Mouse (Mus musculus): Measurements from ENCODE around the gene Gm45021. TPM values are rescaled to one million over a fixed set of nuclear protein-coding genes. Genes with fewer than 3 reads are reported as not detected.

Gm45021 gene
- polyA plus RNA-seq, 1 experiment, result not detected

GRCm38 (mm10) chr6:48628808-48629660, 39.6 kb downstream of the Gm45021 start:
- no peak overlapping the region for H3K4me2 ChIP-seq (ENCODE audit: low read depth)
- no peak overlapping the region for H3K4me3 ChIP-seq
- H3K36me3 ChIP-seq (ENCODE audit: control insufficient read depth, insufficient read depth), result no peaks in the 10 kb centered on the region
- H3K79me2 ChIP-seq (ENCODE audit: control insufficient read depth, insufficient read depth), result no peaks in the 10 kb centered on the region
- peaks cover 17% of the 10 kb centered on the region for H3K27me3 ChIP-seq (ENCODE audit: control insufficient read depth, insufficient read depth, insufficient read length)
- TF ChIP-seq E2F4 (IDR thresholded peaks at IDR 0.05; ENCODE audit: insufficient read depth), result no peak
- no peak for TF ChIP-seq MAX (IDR thresholded peaks at IDR 0.05; ENCODE audit: low read depth)
- TF ChIP-seq POLR2A (IDR thresholded peaks at IDR 0.05; ENCODE audit: insufficient read length, low read depth), result no peak
- TF ChIP-seq TCF3 (IDR thresholded peaks at IDR 0.05; ENCODE audit: insufficient read length, low read depth), result no peak
- TF ChIP-seq CEBPB (IDR thresholded peaks at IDR 0.05; ENCODE audit: insufficient read depth, poor library complexity, severe bottlenecking), result no peak
- TF ChIP-seq MYOD1 (IDR thresholded peaks at IDR 0.05; ENCODE audit: control insufficient read depth in 1 of 3, insufficient read length in 2 of 3, low read depth in 2 of 3), result no peak
- no peak for TF ChIP-seq USF1 (IDR thresholded peaks at IDR 0.05; ENCODE audit: low read depth)
- TF ChIP-seq MYOG (IDR thresholded peaks at IDR 0.05; ENCODE audit: control insufficient read depth in 1 of 3, insufficient read depth in 1 of 3, insufficient read length in 2 of 3, low read depth in 2 of 3), result no peak
- no peak for TF ChIP-seq SRF (IDR thresholded peaks at IDR 0.05; ENCODE audit: control insufficient read depth, insufficient read length, low read depth)
- no peak for TF ChIP-seq TCF12 (IDR thresholded peaks at IDR 0.05; ENCODE audit: insufficient read depth, poor library complexity, severe bottlenecking)
- no peak for TF ChIP-seq POLR2AphosphoS2 (IDR thresholded peaks at IDR 0.05; ENCODE audit: insufficient read length, low read depth)
- TF ChIP-seq REST (IDR thresholded peaks at IDR 0.05; ENCODE audit: insufficient read depth, insufficient read length), result no peak
- H3ac ChIP-seq (ENCODE audit: control insufficient read depth, insufficient read length), result no peak overlapping the region

- Histone ChIP-seq H3K27me3 (ENCODE audit: control insufficient read depth, insufficient read depth, insufficient read length) (peaks cover 17% of the 10 kb centered on the region), H3K79me2 (ENCODE audit: control insufficient read depth, insufficient read depth) (no peaks in the 10 kb centered on the region), H3ac (ENCODE audit: control insufficient read depth, insufficient read length) (no peak overlapping the region), H3K36me3 (ENCODE audit: control insufficient read depth, insufficient read depth) (no peaks in the 10 kb centered on the region), H3K4me2 (ENCODE audit: low read depth) (no peak overlapping the region), H3K4me3 (no peak overlapping the region)
- TF ChIP-seq TCF3 (IDR thresholded peaks at IDR 0.05; ENCODE audit: insufficient read length, low read depth), result no peak
- TF ChIP-seq MYOG (IDR thresholded peaks at IDR 0.05; ENCODE audit: control insufficient read depth in 1 of 3, insufficient read depth in 1 of 3, insufficient read length in 2 of 3, low read depth in 2 of 3), result no peak
- TF ChIP-seq MYOD1 (IDR thresholded peaks at IDR 0.05; ENCODE audit: control insufficient read depth in 1 of 3, insufficient read length in 2 of 3, low read depth in 2 of 3), result no peak
- TF ChIP-seq TCF12 (IDR thresholded peaks at IDR 0.05; ENCODE audit: insufficient read depth, poor library complexity, severe bottlenecking), result no peak
- TF ChIP-seq REST (IDR thresholded peaks at IDR 0.05; ENCODE audit: insufficient read depth, insufficient read length), result no peak
- TF ChIP-seq CEBPB (IDR thresholded peaks at IDR 0.05; ENCODE audit: insufficient read depth, poor library complexity, severe bottlenecking), result no peak
These were observed 40.2 kb downstream of the Gm45021 start for GRCm38 (mm10) chr6:48629661-48630034.

- H3K27me3 ChIP-seq (ENCODE audit: control insufficient read depth, insufficient read depth, insufficient read length), result peaks cover 17% of the 10 kb centered on the region
- no peak for TF ChIP-seq MAX (IDR thresholded peaks at IDR 0.05; ENCODE audit: low read depth)
- TF ChIP-seq USF1 (IDR thresholded peaks at IDR 0.05; ENCODE audit: low read depth), result no peak
- no peak for TF ChIP-seq REST (IDR thresholded peaks at IDR 0.05; ENCODE audit: insufficient read depth, insufficient read length)
- TF ChIP-seq CEBPB (IDR thresholded peaks at IDR 0.05; ENCODE audit: insufficient read depth, poor library complexity, severe bottlenecking), result no peak
- TF ChIP-seq TCF3 (IDR thresholded peaks at IDR 0.05; ENCODE audit: insufficient read length, low read depth), result no peak
- no peak for TF ChIP-seq E2F4 (IDR thresholded peaks at IDR 0.05; ENCODE audit: insufficient read depth)
- no peaks in the 10 kb centered on the region for H3K79me2 ChIP-seq (ENCODE audit: control insufficient read depth, insufficient read depth)
These were observed 41.4 kb downstream of the Gm45021 start for GRCm38 (mm10) chr6:48630831-48631230.

GRCm38 (mm10) chr6:48635105-48635504, 45.7 kb downstream of the Gm45021 start:
- H3K4me3 ChIP-seq, result no peak overlapping the region
- H3K4me2 ChIP-seq (ENCODE audit: low read depth), result no peak overlapping the region
- H3K79me2 ChIP-seq (ENCODE audit: control insufficient read depth, insufficient read depth), result no peaks in the 10 kb centered on the region
- no peak overlapping the region for H3ac ChIP-seq (ENCODE audit: control insufficient read depth, insufficient read length)
- no peak for TF ChIP-seq TCF12 (IDR thresholded peaks at IDR 0.05; ENCODE audit: insufficient read depth, poor library complexity, severe bottlenecking)
- TF ChIP-seq MYOD1 (IDR thresholded peaks at IDR 0.05; ENCODE audit: control insufficient read depth in 1 of 3, insufficient read length in 2 of 3, low read depth in 2 of 3), result no peak
- no peak for TF ChIP-seq MAX (IDR thresholded peaks at IDR 0.05; ENCODE audit: low read depth)
- no peak for TF ChIP-seq SRF (IDR thresholded peaks at IDR 0.05; ENCODE audit: control insufficient read depth, insufficient read length, low read depth)
- TF ChIP-seq E2F4 (IDR thresholded peaks at IDR 0.05; ENCODE audit: insufficient read depth), result no peak
- TF ChIP-seq TCF3 (IDR thresholded peaks at IDR 0.05; ENCODE audit: insufficient read length, low read depth), result no peak
- TF ChIP-seq CEBPB (IDR thresholded peaks at IDR 0.05; ENCODE audit: insufficient read depth, poor library complexity, severe bottlenecking), result no peak
- no peak for TF ChIP-seq POLR2A (IDR thresholded peaks at IDR 0.05; ENCODE audit: insufficient read length, low read depth)
- TF ChIP-seq POLR2AphosphoS2 (IDR thresholded peaks at IDR 0.05; ENCODE audit: insufficient read length, low read depth), result no peak
- TF ChIP-seq MYOG (IDR thresholded peaks at IDR 0.05; ENCODE audit: control insufficient read depth in 1 of 3, insufficient read depth in 1 of 3, insufficient read length in 2 of 3, low read depth in 2 of 3), result no peak
- no peak for TF ChIP-seq REST (IDR thresholded peaks at IDR 0.05; ENCODE audit: insufficient read depth, insufficient read length)
- TF ChIP-seq USF1 (IDR thresholded peaks at IDR 0.05; ENCODE audit: low read depth), result no peak
- H3K36me3 ChIP-seq (ENCODE audit: control insufficient read depth, insufficient read depth), result no peaks in the 10 kb centered on the region
- peaks cover 4% of the 10 kb centered on the region for H3K27me3 ChIP-seq (ENCODE audit: control insufficient read depth, insufficient read depth, insufficient read length)

More at GRCm38 (mm10) chr6:48630831-48631230, 41.4 kb downstream of the Gm45021 start:
- H3K36me3 ChIP-seq (ENCODE audit: control insufficient read depth, insufficient read depth), result no peaks in the 10 kb centered on the region
- H3K4me2 ChIP-seq (ENCODE audit: low read depth), result no peak overlapping the region
- H3ac ChIP-seq (ENCODE audit: control insufficient read depth, insufficient read length), result no peak overlapping the region
- H3K4me3 ChIP-seq, result no peak overlapping the region
